Mouse (Mus musculus) stomach, postnatal 0 days (tissue): ENCODE data around the gene Olfr525.

Source experiments
- CTCF ChIP-seq: IDR thresholded peaks from 2 replicates; pipeline ENCODE4 v1.5.1; 2016; ENCODE audit warnings: antibody characterized with exemption, low read depth, mild to moderate bottlenecking, moderate library complexity
- EP300 ChIP-seq: optimal IDR thresholded peaks from 2 replicates; pipeline ENCODE3; 2016; ENCODE audit warnings: antibody characterized with exemption

DNA sequence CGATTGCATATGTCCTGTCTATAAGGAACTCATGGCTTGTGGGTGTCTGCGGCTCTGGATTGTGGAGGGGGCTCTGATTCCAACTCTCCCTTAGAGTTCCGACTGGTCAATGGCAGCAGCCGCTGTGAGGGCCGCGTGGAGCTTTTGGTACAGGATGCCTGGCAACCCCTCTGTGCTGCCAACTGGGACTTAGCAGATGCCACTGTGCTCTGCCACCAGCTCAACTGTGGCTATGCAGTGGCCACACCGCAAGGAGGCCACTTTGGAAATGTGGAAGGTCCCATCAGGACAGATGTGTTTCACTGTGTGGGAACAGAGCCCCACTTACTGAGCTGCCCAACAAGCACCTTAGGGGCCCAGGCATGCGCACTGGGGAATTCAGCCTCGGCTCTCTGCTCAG lies 24.9 kb upstream of the Olfr525 start:
- TF ChIP-seq EP300 (no peak), CTCF (no peak)
